Mouse (Mus musculus): ENCODE data around the gene Rundc3a.
"Not testable (repeated sequence)": the region's sequence is repeated elsewhere in the genome, so short reads cannot be mapped to it uniquely, and the experiment has no call there.

Gene Rundc3a

GRCm38 (mm10) chr11:102393238-102393634 lies at the start of gene Rundc3a:
TSS of gene Rundc3a (plus strand) at chr11:102393403.
- DNase-seq, result peak; percentile 98 to 99

DNA sequence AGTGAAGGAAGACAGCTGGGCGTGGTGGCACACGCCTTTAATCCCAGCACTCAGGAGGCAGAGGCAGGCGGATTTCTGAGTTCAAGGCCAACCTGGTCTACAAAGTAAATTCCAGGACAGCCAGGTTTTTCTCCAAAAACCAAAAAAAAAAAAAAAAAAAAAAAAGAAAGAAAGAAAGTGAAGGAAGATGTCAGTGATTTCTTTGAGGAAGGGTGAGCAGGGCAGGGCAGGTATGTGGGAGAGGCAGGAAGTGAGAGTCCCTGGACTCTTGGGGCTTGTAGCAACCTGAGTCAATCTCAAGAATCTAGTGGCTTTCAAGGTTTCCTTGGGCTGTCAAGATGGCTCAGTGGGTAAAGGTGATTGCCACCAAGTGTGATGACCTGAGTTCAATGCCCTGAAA lies 48.7 kb upstream of the Rundc3a start:
- no peak for DNase-seq

GRCm38 (mm10) chr11:102346926-102347325 lies 46.3 kb upstream of the Rundc3a start:
- no peak for DNase-seq

- no peak for DNase-seq
Measured at GRCm38 (mm10) chr11:102347683-102348082, 45.5 kb upstream of the Rundc3a start.

- DNase-seq, result no peak
Measured at GRCm38 (mm10) chr11:102348101-102348585, 45.1 kb upstream of the Rundc3a start.

GRCm38 (mm10) chr11:102348771-102349170 lies 44.4 kb upstream of the Rundc3a start:
- no peak for DNase-seq

DNA sequence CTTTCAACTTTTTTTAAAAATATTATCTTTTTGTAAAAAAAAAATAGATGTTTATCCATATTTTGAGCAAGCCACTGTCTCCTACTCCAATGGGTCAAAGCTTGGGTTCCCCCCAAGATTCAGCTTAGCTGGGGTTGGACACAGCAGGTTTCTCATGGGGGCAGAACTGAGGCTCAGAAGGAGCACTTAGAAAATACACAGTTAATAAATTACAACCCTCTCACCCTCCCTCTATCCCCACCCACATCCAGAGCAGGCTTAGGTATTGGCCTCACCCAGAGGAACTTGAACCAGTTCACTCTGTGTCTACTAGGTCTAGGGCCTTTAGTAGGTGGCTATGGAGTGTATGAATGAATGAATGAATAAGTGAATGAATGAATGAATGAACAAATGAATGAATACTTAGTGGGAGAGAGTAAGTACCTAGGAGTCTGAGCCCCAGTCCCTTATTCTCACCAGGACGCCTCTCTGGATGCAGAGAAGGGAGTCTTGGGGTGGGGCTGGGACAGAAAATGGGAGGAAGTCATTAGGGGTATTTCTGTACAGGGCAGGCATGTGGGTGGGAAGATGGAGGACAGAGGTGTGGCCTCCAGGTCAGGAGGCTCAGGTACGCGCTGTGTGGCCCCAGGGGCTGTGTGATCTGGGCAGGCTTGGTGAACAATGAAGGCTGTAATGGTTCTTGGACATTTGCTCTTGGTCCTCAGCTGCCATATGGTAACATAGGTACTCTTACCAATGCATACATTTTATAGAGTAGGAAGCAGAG lies 43.8 kb upstream of the Rundc3a start:
- DNase-seq, result no peak

DNA sequence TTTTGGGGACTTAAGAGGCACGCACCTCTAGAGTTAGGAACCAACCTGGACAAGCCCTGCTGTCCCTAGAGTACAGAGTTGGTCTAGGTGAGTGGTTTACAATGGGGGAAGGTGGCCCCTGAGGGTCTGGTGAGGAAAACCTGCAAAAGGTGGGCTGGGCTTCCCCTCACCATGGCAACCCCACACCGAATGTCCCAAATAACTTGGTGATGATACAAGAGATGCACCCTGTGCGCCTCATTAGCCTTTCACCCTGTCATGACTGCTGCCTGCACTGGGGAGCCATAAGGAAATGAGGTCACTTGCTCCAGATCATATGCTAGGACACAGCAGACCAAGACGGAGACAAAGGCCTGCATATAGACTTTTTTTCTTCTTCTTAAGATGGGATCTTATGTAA lies 42.8 kb upstream of the Rundc3a start:
- no peak for DNase-seq

DNA sequence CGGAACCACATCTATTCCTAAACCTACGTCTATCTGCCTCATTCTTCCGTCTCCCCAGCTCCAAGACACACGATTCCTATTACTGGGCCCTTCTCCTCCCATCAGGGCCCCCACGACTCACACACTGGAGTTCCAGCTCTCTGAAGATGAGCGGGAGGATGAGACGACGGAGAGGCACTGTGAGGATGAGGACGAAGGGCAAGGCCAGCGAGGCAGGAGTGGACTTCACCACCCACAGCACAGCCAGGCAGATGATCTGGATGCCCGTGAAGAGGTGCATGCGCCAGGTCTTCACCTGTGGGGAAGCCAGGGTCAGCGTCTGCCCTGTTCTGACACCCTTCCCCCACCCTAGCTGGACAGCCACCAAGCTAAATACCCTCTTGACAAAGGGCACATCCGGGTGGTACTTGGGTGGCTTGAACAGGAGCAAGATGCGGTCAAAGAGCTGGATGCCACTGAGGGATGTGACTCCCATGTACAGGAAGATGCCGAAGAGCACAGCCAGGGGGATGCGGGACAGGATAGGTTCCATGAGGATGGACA lies 42.2 kb upstream of the Rundc3a start:
- DNase-seq, result no peak

- peak; percentile 20 to 45 for DNase-seq
Measured at GRCm38 (mm10) chr11:102352378-102352777, 40.8 kb upstream of the Rundc3a start.

GRCm38 (mm10) chr11:102353021-102353431 lies 40.2 kb upstream of the Rundc3a start:
- DNase-seq, result peak; percentile 76 to 77

DNA sequence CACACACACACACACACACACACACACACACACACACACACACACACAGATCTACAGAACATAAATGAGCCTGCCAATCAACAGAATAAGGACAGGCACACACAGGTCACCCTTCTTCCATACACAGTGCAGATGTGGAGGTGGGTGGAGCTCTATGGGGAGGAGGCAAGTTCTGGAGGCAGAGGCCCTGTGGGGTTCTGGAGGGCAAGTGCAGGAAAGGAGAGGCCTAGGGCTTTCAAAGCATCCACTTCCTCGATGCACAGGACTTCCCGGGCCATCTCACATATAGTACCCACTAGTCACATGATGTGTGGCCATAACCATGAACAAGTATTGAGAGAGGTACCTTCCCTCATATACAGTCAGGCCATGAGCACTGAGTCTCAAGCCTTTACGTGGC lies 37.7 kb upstream of the Rundc3a start:
- DNase-seq, result no peak

DNA sequence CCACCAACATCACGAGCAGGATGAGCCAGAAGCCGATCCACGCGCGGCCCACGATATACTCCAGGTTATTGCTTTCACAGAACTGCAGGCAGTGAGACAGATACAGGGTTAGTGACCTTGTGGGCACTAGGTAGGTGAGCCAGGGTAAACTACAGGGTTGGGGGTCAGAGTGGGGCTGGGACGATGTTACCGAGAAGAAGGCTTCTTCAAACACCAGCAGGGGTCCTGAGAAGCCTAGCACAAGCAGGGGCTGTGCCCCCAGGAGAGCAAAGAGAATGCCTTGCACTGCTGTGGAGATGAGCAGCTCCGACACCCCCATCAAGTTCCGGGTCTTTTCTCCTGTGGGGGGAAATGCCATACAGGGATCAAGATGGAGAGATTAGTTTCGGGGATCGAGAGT lies 37.0 kb upstream of the Rundc3a start:
- DNase-seq, result no peak

- DNase-seq, result peak in 1 of 2 experiments; percentile 25
Measured at GRCm38 (mm10) chr11:102356636-102357350, 36.4 kb upstream of the Rundc3a start.

DNA sequence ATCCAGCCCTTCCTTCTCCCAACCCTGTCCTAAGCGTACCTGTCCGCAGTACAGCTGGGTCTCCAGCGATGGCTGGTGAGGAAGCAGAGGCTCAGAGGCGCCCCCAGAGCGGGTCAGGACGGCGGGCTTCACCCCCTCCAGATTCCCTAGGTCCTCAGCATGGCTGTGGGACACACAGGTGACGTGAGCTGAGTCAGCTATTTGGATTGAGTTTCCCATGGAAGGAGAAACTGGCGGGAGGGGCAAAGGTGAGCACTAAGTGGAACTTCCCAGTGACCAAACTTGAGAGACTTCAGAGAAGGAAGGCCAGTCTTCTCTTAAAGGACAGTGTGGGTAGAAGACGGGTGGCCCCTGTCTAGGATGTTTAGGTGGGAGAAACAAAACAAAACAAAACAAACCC lies 34.8 kb upstream of the Rundc3a start:
- DNase-seq, result no peak

GRCm38 (mm10) chr11:102361776-102362495 lies 31.3 kb upstream of the Rundc3a start:
- DNase-seq, result no peak

GRCm38 (mm10) chr11:102363623-102364022 lies 29.6 kb upstream of the Rundc3a start:
- no peak for DNase-seq

DNA sequence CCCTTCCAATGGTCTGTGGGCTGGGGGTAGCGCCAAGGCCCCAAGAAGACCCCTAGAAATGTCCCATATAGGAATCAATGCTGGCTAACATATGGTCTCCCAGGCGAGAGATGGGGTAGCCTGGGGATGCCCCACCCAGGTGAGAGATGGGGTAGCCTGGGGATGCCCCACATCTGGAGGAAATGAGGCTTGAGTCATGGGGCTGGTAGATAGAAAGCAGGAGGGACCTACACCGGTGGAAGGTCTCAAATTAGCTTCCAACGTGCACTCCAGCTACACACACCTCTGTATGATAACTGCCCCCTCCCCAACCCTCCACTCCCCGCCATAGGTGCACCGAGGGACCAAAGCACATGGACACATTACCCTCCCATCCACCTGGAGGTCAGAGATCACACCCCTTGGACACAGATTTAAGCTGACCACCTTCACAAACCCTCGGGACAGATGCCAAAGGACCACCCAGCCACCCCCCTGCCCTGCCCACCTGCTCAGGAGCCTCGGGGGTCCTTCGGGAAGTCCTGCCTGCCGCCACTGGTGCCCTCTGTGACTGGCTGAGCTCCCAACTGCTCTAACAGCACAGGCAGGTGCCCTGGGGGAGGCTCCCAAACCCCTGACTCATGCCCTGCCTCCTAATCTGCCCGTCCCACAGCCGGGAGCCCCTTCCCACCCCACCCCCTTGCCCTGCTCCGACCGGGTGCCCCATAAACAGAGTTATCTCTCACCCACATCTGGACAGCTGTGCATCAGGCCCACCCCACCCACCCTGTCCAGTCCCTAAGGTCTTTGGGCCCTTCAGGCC lies 28.4 kb upstream of the Rundc3a start:
- no peak for DNase-seq

GRCm38 (mm10) chr11:102365699-102366098 lies 27.5 kb upstream of the Rundc3a start:
- DNase-seq, result no peak

- not testable (repeated sequence) for DNase-seq
Measured at GRCm38 (mm10) chr11:102366103-102366502, 27.1 kb upstream of the Rundc3a start, which contains the start of gene Slc4a1. TSS of gene Slc4a1 (minus strand) at chr11:102366203.

DNA sequence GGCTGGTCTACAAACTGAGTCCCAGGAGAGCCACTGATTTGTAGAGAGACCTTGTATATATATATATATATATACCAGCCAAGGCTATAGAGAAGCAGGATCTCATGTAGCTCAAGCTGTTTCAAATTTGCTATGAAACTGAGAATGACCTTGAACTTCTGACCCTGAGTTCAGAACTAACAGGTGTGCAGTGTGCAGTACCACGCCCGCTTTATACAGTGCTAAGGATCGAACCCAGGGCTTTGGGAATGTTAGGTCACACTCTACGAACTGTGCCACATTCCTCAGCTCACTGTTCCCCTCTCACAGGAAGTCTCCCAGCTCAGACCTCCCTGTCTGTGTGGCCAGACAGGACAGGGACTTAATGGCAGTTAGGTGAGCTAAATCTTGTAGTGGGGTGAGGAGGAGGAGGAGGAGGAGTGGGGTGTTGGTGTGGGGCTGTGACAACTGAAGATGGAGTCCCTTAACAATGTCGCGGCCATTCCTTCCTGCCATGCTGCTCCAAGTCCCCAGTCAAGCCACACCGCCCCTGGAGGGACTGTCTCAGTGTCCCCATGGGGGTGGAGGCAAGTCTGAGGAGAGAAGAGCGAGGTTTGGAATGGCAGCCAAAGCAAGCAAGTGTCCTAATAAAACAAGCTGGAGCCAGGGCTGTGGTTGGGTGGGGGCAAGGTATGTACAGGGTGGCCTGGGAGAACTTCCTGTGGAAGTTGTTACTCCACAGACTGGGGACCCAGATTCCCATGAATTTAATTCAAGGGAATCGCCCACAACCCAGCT lies 25.5 kb upstream of the Rundc3a start:
- no peak for DNase-seq

All from cerebellum, postnatal 25 days (tissue).